Mouse (Mus musculus): ENCODE measurements around the gene Insl3. TPM values are rescaled to one million over a fixed set of nuclear protein-coding genes. Genes with fewer than 3 reads are reported as not detected.

Gene Insl3
- polyA plus RNA-seq, 1 experiment from 2014 or later = 0.46 TPM

GRCm38 (mm10) chr8:71668220-71668975 lies 20.6 kb upstream of the Insl3 start:
- H3K27me3 ChIP-seq = peaks cover 35% of the 10 kb centered on the region
- no peak for ATAC-seq (ENCODE audit: low read depth)
- peak overlapping the region; percentile 64 for H3K9ac ChIP-seq
- peaks cover 9% of the 10 kb centered on the region for H3K36me3 ChIP-seq
- no peaks in the 10 kb centered on the region for H3K9me3 ChIP-seq
- peak overlapping the region; percentile 85; the same call in 1 of the 2 replicates for H3K27ac ChIP-seq (replicated peaks)
- H3K4me2 ChIP-seq = peak overlapping the region; percentile 43
- WGBS = 2% methylated on average over 21 of the region's 21 CpGs
- H3K4me1 ChIP-seq (replicated peaks) = peaks cover 56% of the 10 kb centered on the region
- H3K4me3 ChIP-seq = peak overlapping the region; percentile 13; the same call in 1 of the 2 replicates

- 11% methylated on average over 12 of the region's 12 CpGs for WGBS
- Histone ChIP-seq H3K4me1 (replicated peaks) (peaks cover 56% of the 10 kb centered on the region), H3K9ac (peak overlapping the region; percentile 89), H3K9me3 (no peaks in the 10 kb centered on the region), H3K4me3 (peak overlapping the region; percentile 84), H3K27me3 (peaks cover 35% of the 10 kb centered on the region), H3K36me3 (no peaks in the 10 kb centered on the region), H3K27ac (replicated peaks) (peak overlapping the region; percentile 92), H3K4me2 (peak overlapping the region; percentile 92)
- peak; percentile 23 for ATAC-seq (ENCODE audit: low read depth)
These were observed 18.8 kb upstream of the Insl3 start for GRCm38 (mm10) chr8:71670198-71670597.

GRCm38 (mm10) chr8:71670621-71671548 lies 18.1 kb upstream of the Insl3 start:
- H3K4me1 ChIP-seq (replicated peaks) = peaks cover 56% of the 10 kb centered on the region

GRCm38 (mm10) chr8:71671549-71671965 lies 17.5 kb upstream of the Insl3 start, which contains the start of gene Unc13a:
TSS of gene Unc13a (minus strand) at chr8:71671757.
- peak; percentile 58 for ATAC-seq (ENCODE audit: low read depth)
- peaks cover 54% of the 10 kb centered on the region for H3K4me1 ChIP-seq (replicated peaks)
- WGBS = under 1% methylated on average over 36 of the region's 42 CpGs

More at GRCm38 (mm10) chr8:71670621-71671548, 18.1 kb upstream of the Insl3 start:
- H3K36me3 ChIP-seq = no peaks in the 10 kb centered on the region
- peak overlapping the region; percentile 89 for H3K9ac ChIP-seq
- H3K4me3 ChIP-seq = peak overlapping the region; percentile 84
- peaks cover 42% of the 10 kb centered on the region for H3K27me3 ChIP-seq
- ATAC-seq (ENCODE audit: low read depth) = peak; percentile 70
- peak overlapping the region; percentile 92 for H3K27ac ChIP-seq (replicated peaks)
- under 1% methylated on average over 58 of the region's 64 CpGs for WGBS
- no peaks in the 10 kb centered on the region for H3K9me3 ChIP-seq
- peak overlapping the region; percentile 92 for H3K4me2 ChIP-seq

GRCm38 (mm10) chr8:71672168-71672735 lies 16.8 kb upstream of the Insl3 start:
- Histone ChIP-seq H3K4me3 (peak overlapping the region; percentile 84), H3K9ac (peak overlapping the region; percentile 89), H3K4me1 (replicated peaks) (peaks cover 48% of the 10 kb centered on the region), H3K9me3 (no peaks in the 10 kb centered on the region), H3K36me3 (no peaks in the 10 kb centered on the region), H3K27ac (replicated peaks) (peak overlapping the region; percentile 92), H3K27me3 (peaks cover 48% of the 10 kb centered on the region), H3K4me2 (peak overlapping the region; percentile 92)
- 61% methylated on average over 6 of the region's 6 CpGs for WGBS
- ATAC-seq (ENCODE audit: low read depth) = no peak

More at GRCm38 (mm10) chr8:71671549-71671965, 17.5 kb upstream of the Insl3 start, which contains the start of gene Unc13a:
- peak within 1 kb of the TSS; percentile 92 for H3K27ac ChIP-seq (replicated peaks)
- peak within 1 kb of the TSS; percentile 89 for H3K9ac ChIP-seq
- peak within 1 kb of the TSS; percentile 84 for H3K4me3 ChIP-seq
- no peaks in the 10 kb centered on the region for H3K36me3 ChIP-seq
- peaks cover 46% of the 10 kb centered on the region for H3K27me3 ChIP-seq
- no peaks in the 10 kb centered on the region for H3K9me3 ChIP-seq
- H3K4me2 ChIP-seq = peak within 1 kb of the TSS; percentile 92

GRCm38 (mm10) chr8:71674071-71674470 lies 14.9 kb upstream of the Insl3 start:
- no peak for ATAC-seq (ENCODE audit: low read depth)
- H3K36me3 ChIP-seq = no peaks in the 10 kb centered on the region
- H3K9me3 ChIP-seq = no peaks in the 10 kb centered on the region
- no peak overlapping the region for H3K4me2 ChIP-seq
- WGBS = 73% methylated on average over 2 of the region's 2 CpGs
- peaks cover 29% of the 10 kb centered on the region for H3K4me1 ChIP-seq (replicated peaks)
- H3K27me3 ChIP-seq = peaks cover 61% of the 10 kb centered on the region
- no peak overlapping the region for H3K27ac ChIP-seq (replicated peaks)
- H3K4me3 ChIP-seq = no peak overlapping the region
- H3K9ac ChIP-seq = no peak overlapping the region

GRCm38 (mm10) chr8:71675456-71676019 lies 13.5 kb upstream of the Insl3 start:
- Histone ChIP-seq H3K9me3 (no peaks in the 10 kb centered on the region), H3K4me1 (replicated peaks) (peaks cover 27% of the 10 kb centered on the region), H3K36me3 (no peaks in the 10 kb centered on the region), H3K4me3 (peak overlapping the region; percentile 57), H3K9ac (peak overlapping the region; percentile 78), H3K27me3 (peaks cover 68% of the 10 kb centered on the region), H3K4me2 (peak overlapping the region; percentile 84), H3K27ac (replicated peaks) (no peak overlapping the region)
- no peak for ATAC-seq (ENCODE audit: low read depth)
- WGBS = 31% methylated on average over 9 of the region's 9 CpGs

- Histone ChIP-seq H3K27ac (replicated peaks) (peak within 1 kb of the TSS; percentile 42), H3K9ac (peak within 1 kb of the TSS; percentile 78), H3K36me3 (no peaks in the 10 kb centered on the region), H3K4me3 (peak within 1 kb of the TSS; percentile 57), H3K27me3 (peaks cover 75% of the 10 kb centered on the region), H3K4me1 (replicated peaks) (peaks cover 32% of the 10 kb centered on the region), H3K9me3 (no peaks in the 10 kb centered on the region), H3K4me2 (peak within 1 kb of the TSS; percentile 84)
- WGBS = 2% methylated on average over 40 of the region's 40 CpGs
- ATAC-seq (ENCODE audit: low read depth) = no peak; the same call in 1 of the 2 replicates
These were observed 12.8 kb upstream of the Insl3 start, which contains the start of gene Jak3 for GRCm38 (mm10) chr8:71676020-71676741. TSS of gene Jak3 (plus strand) at chr8:71676296.

GRCm38 (mm10) chr8:71676803-71677202 lies 12.2 kb upstream of the Insl3 start:
- H3K4me3 ChIP-seq = peak overlapping the region; percentile 57
- no peak for ATAC-seq (ENCODE audit: low read depth)
- H3K27me3 ChIP-seq = peaks cover 81% of the 10 kb centered on the region
- 52% methylated on average over 9 of the region's 9 CpGs for WGBS
- no peaks in the 10 kb centered on the region for H3K36me3 ChIP-seq
- no peaks in the 10 kb centered on the region for H3K9me3 ChIP-seq
- H3K27ac ChIP-seq (replicated peaks) = no peak overlapping the region
- H3K9ac ChIP-seq = peak overlapping the region; percentile 78; the same call in 1 of the 2 replicates
- peak overlapping the region; percentile 84 for H3K4me2 ChIP-seq
- peaks cover 32% of the 10 kb centered on the region for H3K4me1 ChIP-seq (replicated peaks)

GRCm38 (mm10) chr8:71677555-71677954 lies 11.5 kb upstream of the Insl3 start:
- Histone ChIP-seq H3K4me2 (no peak overlapping the region), H3K9me3 (no peaks in the 10 kb centered on the region), H3K4me1 (replicated peaks) (peaks cover 26% of the 10 kb centered on the region), H3K4me3 (no peak overlapping the region), H3K36me3 (no peaks in the 10 kb centered on the region), H3K9ac (no peak overlapping the region), H3K27me3 (peaks cover 89% of the 10 kb centered on the region), H3K27ac (replicated peaks) (no peak overlapping the region)
- ATAC-seq (ENCODE audit: low read depth) = no peak

GRCm38 (mm10) chr8:71678216-71678615 lies 10.8 kb upstream of the Insl3 start:
- Histone ChIP-seq H3K9me3 (no peaks in the 10 kb centered on the region), H3K27ac (replicated peaks) (no peak overlapping the region), H3K36me3 (no peaks in the 10 kb centered on the region), H3K4me1 (replicated peaks) (peaks cover 26% of the 10 kb centered on the region), H3K27me3 (peaks cover 91% of the 10 kb centered on the region), H3K4me3 (no peak overlapping the region), H3K4me2 (no peak overlapping the region), H3K9ac (no peak overlapping the region)
- 64% methylated on average over 4 of the region's 4 CpGs for WGBS
- ATAC-seq (ENCODE audit: low read depth) = no peak

Data from neural tube, embryonic 13.5 days (tissue).